Mouse (Mus musculus) left cerebral cortex, adult 2 months (tissue): ENCODE measurements at regions not wholly inside any gene's neighbourhood (a gene's known extent, or its start where the extent isn't known, plus 50 kb on each side); places are given as distances from the start of the nearest gene placed in this dataset.

Source experiments
- DNase-seq, 2 experiments: peaks; one replicate each; pipeline ENCODE4 v3.0.0; 2021 to 2022; ENCODE audit warnings: low spot score in 2 of 2, mixed read lengths in 1 of 2; ENCODE audit errors: extremely low spot score in 1 of 2
- H3K27ac ChIP-seq: fragments of 200-600 bp; 2 replicates; pipeline ENCODE4 v1.8.1; 2022
- H3K4me3 ChIP-seq: fragments of 200-600 bp; 2 replicates; pipeline ENCODE4 v1.8.1; 2022
- CTCF ChIP-seq: fragments of 200-600 bp; IDR thresholded peaks from 2 replicates; pipeline ENCODE4 v1.8.1; 2022; ENCODE audit warnings: antibody characterized with exemption, mild to moderate bottlenecking, moderate library complexity
- intact Hi-C: fragments of 180-260 bp; cut with DNase I; formaldehyde crosslinking; loops from one replicate; pipeline ENCODE4 v1.15.1; 2025

- Histone ChIP-seq H3K4me3 (no peak overlapping the region), H3K27ac (no peak overlapping the region)
- intact Hi-C loops: no loop called here
- DNase-seq: no peak
- no peak for TF ChIP-seq CTCF
Observed at GRCm38 (mm10) chr13:42358588-42358987, 57.3 kb downstream of the Edn1 start.

- no peak for TF ChIP-seq CTCF
- H3K27ac ChIP-seq: no peak overlapping the region
- H3K4me3 ChIP-seq: no peak overlapping the region
- no peak for DNase-seq
- intact Hi-C loops: no loop called here
Observed at GRCm38 (mm10) chr13:42367655-42368554, 66.6 kb downstream of the Edn1 start.

- no peak for TF ChIP-seq CTCF
- DNase-seq: no peak
- intact Hi-C loops: no loop called here
- no peak overlapping the region for H3K27ac ChIP-seq
- no peak overlapping the region for H3K4me3 ChIP-seq
Observed at GRCm38 (mm10) chr13:42369826-42370225, 68.5 kb downstream of the Edn1 start.

- H3K27ac ChIP-seq: no peak overlapping the region
- DNase-seq: no peak
- H3K4me3 ChIP-seq: no peak overlapping the region
- intact Hi-C loops: no loop called here
- no peak for TF ChIP-seq CTCF
Observed at GRCm38 (mm10) chr13:42372201-42372600, 70.9 kb downstream of the Edn1 start.

- intact Hi-C loops: no loop called here
- no peak for TF ChIP-seq CTCF
- Histone ChIP-seq H3K27ac (no peak overlapping the region), H3K4me3 (no peak overlapping the region)
- DNase-seq: no peak
Observed at GRCm38 (mm10) chr13:42374181-42374596, 72.9 kb downstream of the Edn1 start.

GRCm38 (mm10) chr13:42379675-42380074 lies 78.4 kb downstream of the Edn1 start:
- no peak overlapping the region for H3K27ac ChIP-seq
- intact Hi-C loops: no loop called here
- H3K4me3 ChIP-seq: no peak overlapping the region
- no peak for TF ChIP-seq CTCF
- no peak for DNase-seq

- Histone ChIP-seq H3K27ac (no peak overlapping the region), H3K4me3 (no peak overlapping the region)
- intact Hi-C loops: no loop called here
- TF ChIP-seq CTCF: no peak
- DNase-seq: no peak
Observed at GRCm38 (mm10) chr13:42383099-42383498, 81.8 kb downstream of the Edn1 start.

- TF ChIP-seq CTCF: no peak
- DNase-seq: no peak
- intact Hi-C loops: no loop called here
- Histone ChIP-seq H3K4me3 (no peak overlapping the region), H3K27ac (no peak overlapping the region)
Observed at GRCm38 (mm10) chr13:42390389-42390788, 89.1 kb downstream of the Edn1 start.

- intact Hi-C loops: no loop called here
- no peak overlapping the region for H3K4me3 ChIP-seq
Observed at GRCm38 (mm10) chr13:42391330-42392005, 90.2 kb downstream of the Edn1 start.

GRCm38 (mm10) chr13:42392701-42393100 lies 91.4 kb downstream of the Edn1 start:
- no peak for TF ChIP-seq CTCF
- intact Hi-C loops: no loop called here
- Histone ChIP-seq H3K27ac (no peak overlapping the region), H3K4me3 (no peak overlapping the region)
- DNase-seq: no peak

More at GRCm38 (mm10) chr13:42391330-42392005, 90.2 kb downstream of the Edn1 start:
- no peak for DNase-seq
- no peak overlapping the region for H3K27ac ChIP-seq
- no peak for TF ChIP-seq CTCF

- intact Hi-C loops: no loop called here
Observed at GRCm38 (mm10) chr13:42394572-42394971, 93.3 kb downstream of the Edn1 start.

GRCm38 (mm10) chr13:42401513-42401912 lies 100.2 kb downstream of the Edn1 start:
- intact Hi-C loops: loop anchor here (5.0 kb wide), 1 partner anchor 99 kb away; the partner anchor contains the start of gene Edn1
- TF ChIP-seq CTCF: no peak
- no peak for DNase-seq
- Histone ChIP-seq H3K27ac (no peak overlapping the region), H3K4me3 (no peak overlapping the region)

More at GRCm38 (mm10) chr13:42394572-42394971, 93.3 kb downstream of the Edn1 start:
- DNase-seq: no peak
- no peak overlapping the region for H3K27ac ChIP-seq
- TF ChIP-seq CTCF: no peak
- H3K4me3 ChIP-seq: no peak overlapping the region
